Mouse (Mus musculus): Measurements from ENCODE around the gene Insrr. TPM values are rescaled to one million over a fixed set of nuclear protein-coding genes. Genes with fewer than 3 reads are reported as not detected.
"Not testable (repeated sequence)": the region's sequence is repeated elsewhere in the genome, so short reads cannot be mapped to it uniquely, and the experiment has no call there.

Insrr gene
- polyA plus RNA-seq, 1 experiment from 2014 or later, result 0.03 TPM

DNA sequence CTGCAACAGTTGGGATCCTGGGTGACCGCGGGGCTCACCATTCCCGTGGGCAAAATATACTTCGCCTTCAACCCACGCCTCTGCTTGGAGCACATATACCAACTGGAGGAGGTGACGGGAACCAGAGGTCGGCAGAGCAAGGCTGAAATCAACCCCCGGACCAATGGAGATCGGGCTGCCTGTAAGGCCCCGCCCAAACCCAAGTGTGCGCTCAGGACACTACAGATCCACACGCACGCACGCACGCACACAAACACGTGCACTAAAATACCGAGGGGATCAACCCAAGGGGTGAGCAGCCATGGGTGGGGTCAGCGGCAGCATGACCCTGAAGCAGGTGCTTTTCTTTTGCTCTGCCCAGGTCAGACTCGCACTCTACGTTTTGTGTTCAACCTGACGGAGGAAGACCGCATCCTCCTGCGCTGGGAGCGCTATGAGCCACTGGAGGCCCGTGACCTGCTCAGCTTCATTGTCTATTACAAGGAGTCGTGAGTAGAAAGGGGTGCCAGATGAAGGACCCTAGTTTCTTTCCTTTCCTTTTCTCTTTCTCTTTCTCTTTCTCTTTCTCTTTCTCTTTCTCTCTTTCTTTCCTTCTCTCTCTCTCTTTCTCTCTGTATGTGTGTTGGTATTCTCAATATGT is 7.4 kb downstream of the Insrr start:
- peak overlapping the region; percentile 44 for H3K4me2 ChIP-seq
- no peak overlapping the region for H3K27ac ChIP-seq
- no peak for DNase-seq
- H3K27me3 ChIP-seq, result peaks cover 94% of the 10 kb centered on the region
- peak overlapping the region; percentile 17 for H3K4me3 ChIP-seq (replicated peaks)
- no peaks in the 10 kb centered on the region for H3K36me3 ChIP-seq
- H3K4me1 ChIP-seq (replicated peaks), result 0 out of 2 replicates have a peak, but pooled peaks cover 8% of the 10 kb centered on the region
- WGBS (ENCODE audit: insufficient replicate concordance), result 4% methylated on average over 26 of the region's 26 CpGs
- no peak for ATAC-seq (ENCODE audit: low read depth)
- H3K9me3 ChIP-seq (replicated peaks), result no peaks in the 10 kb centered on the region
- no peak overlapping the region for H3K9ac ChIP-seq

DNA sequence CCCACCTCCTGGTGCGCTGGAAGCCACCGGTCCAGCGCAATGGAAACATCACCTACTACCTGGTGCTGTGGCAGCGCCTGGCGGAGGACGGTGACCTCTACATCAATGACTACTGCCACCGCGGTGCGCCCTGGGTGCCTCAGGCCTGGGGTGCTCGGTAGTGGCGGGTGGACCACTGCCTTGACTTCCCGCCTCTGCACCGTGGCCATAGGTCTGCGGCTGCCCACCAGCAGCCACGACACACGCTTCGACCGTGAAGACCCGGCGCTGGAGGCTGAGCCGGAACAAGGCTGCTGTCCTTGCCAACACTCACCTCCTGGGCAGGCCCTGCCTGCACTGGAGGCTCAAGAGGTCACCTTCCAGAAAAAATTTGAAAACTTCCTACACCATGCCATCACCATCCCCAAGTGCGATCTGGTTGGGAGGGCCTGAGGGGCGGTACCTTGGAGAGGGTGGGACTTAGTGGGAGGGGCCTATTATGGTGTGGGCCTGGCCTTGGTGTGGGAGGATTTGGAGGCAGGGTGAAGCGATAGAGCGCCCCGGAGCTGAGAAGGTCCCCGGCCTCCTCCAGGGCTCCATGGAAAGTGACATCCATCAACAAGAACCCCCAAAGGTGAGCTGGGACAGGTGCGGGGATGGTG is 12.7 kb downstream of the Insrr start:
- H3K4me1 ChIP-seq (replicated peaks), result 0 out of 2 replicates have a peak, but pooled peaks cover under 1% of the 10 kb centered on the region
- peaks cover 83% of the 10 kb centered on the region for H3K27me3 ChIP-seq
- ATAC-seq (ENCODE audit: low read depth), result peak; percentile 45
- H3K9ac ChIP-seq, result no peak overlapping the region
- H3K4me3 ChIP-seq (replicated peaks), result no peak overlapping the region; the same call in 1 of the 2 replicates
- peak overlapping the region; percentile 28 for H3K4me2 ChIP-seq
- no peaks in the 10 kb centered on the region for H3K36me3 ChIP-seq
- WGBS (ENCODE audit: insufficient replicate concordance), result 11% methylated on average over 28 of the region's 28 CpGs
- H3K9me3 ChIP-seq (replicated peaks), result no peaks in the 10 kb centered on the region
- no peak overlapping the region for H3K27ac ChIP-seq
- DNase-seq, result no peak

DNA sequence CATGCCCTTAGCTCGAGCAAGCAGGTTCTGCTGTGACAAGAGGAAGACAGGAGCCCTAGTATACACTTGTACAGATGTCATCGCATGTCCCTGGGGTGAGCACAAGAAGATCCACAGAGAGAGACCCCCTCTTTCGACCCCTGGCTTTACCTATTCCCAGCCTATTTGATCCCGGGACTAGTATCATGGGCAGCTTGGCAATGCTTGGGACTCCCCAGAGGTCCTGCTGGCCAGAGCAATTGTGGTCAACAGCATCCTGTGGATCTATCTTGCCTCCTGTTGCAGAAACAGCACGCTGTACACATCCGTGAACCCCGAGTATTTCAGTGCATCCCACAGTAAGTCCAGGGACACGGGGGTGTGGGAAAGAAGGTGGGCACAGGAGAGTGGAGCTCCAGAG is 14.5 kb downstream of the Insrr start:
- Histone ChIP-seq H3K4me1 (replicated peaks) (no peaks in the 10 kb centered on the region), H3K27ac (no peak overlapping the region), H3K4me2 (no peak overlapping the region), H3K36me3 (no peaks in the 10 kb centered on the region), H3K9me3 (replicated peaks) (no peaks in the 10 kb centered on the region), H3K9ac (no peak overlapping the region), H3K4me3 (replicated peaks) (no peak overlapping the region), H3K27me3 (peaks cover 83% of the 10 kb centered on the region)
- WGBS (ENCODE audit: insufficient replicate concordance), result 60% methylated on average over 8 of the region's 8 CpGs
- no peak for ATAC-seq (ENCODE audit: low read depth)
- DNase-seq, result no peak

DNA sequence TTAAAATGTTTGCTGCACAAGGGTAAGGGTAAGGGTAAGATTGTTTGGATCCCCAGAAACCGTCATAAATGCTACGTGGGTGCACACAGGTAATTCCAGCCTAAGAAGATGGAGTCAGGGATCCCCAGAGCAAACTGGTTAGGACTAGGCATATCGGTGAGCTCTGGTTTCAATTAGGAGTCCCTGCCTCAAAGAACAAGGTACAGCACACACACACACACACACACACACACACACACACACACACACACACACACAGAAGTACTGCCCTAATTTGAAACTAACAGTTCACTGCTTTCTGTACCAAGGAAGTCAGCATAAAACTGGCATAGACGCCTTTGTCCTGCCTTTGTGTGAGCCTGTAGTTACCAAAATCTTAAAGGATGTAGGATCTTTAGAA is 15.7 kb downstream of the Insrr start:
- no peak overlapping the region for H3K27ac ChIP-seq
- H3K9me3 ChIP-seq (replicated peaks), result no peaks in the 10 kb centered on the region
- WGBS (ENCODE audit: insufficient replicate concordance), result 61% methylated on average over 4 of the region's 4 CpGs
- DNase-seq, result no peak
- H3K9ac ChIP-seq, result no peak overlapping the region
- no peak for ATAC-seq (ENCODE audit: low read depth)
- H3K4me2 ChIP-seq, result no peak overlapping the region
- H3K27me3 ChIP-seq, result peaks cover 82% of the 10 kb centered on the region
- H3K36me3 ChIP-seq, result no peaks in the 10 kb centered on the region
- H3K4me1 ChIP-seq (replicated peaks), result no peaks in the 10 kb centered on the region
- H3K4me3 ChIP-seq (replicated peaks), result no peak overlapping the region

DNA sequence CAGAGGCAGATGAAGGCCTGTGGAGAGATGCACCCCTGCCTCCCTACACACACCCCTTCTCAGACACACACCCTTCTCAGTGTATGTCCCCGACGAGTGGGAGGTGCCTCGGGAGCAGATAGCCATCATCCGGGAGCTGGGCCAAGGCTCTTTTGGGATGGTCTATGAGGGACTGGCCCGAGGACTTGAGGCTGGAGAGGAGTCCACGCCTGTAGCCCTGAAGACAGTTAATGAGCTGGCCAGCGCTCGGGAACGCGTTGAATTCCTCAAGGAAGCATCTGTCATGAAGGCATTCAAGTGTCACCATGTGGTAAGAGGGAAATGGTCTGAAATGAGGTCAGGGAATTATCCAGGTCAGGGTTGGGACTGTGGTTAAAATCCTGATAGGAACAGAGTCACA is 16.1 kb downstream of the Insrr start:
- Histone ChIP-seq H3K27me3 (peaks cover 84% of the 10 kb centered on the region), H3K9ac (no peak overlapping the region), H3K4me2 (no peak overlapping the region), H3K36me3 (no peaks in the 10 kb centered on the region), H3K9me3 (replicated peaks) (no peaks in the 10 kb centered on the region), H3K4me1 (replicated peaks) (no peaks in the 10 kb centered on the region), H3K4me3 (replicated peaks) (no peak overlapping the region), H3K27ac (no peak overlapping the region)
- DNase-seq, result no peak
- no peak for ATAC-seq (ENCODE audit: low read depth)
- WGBS (ENCODE audit: insufficient replicate concordance), result 39% methylated on average over 10 of the region's 10 CpGs

DNA sequence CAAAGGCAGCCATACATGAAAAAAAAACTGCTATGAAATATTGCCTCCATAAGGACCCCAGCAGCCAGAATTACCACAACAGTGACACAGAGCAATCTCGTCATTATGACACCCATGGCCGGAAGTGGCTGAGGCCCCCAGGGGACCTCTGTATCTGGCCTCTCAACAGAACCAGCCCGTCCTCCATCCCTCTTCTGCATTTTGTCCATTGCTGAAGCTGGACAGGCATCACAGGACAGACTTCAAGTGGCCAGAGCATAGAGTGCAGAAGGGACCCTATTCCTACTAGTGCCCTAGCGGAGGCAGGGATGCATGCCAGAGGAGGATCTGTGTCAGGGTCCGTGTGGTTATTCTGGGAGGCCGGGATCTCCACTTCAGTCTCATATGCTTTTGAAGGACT is 19.4 kb downstream of the Insrr start:
- Histone ChIP-seq H3K36me3 (no peaks in the 10 kb centered on the region), H3K27ac (no peak overlapping the region), H3K4me3 (replicated peaks) (no peak overlapping the region), H3K27me3 (peaks cover 70% of the 10 kb centered on the region), H3K9me3 (replicated peaks) (no peaks in the 10 kb centered on the region), H3K4me2 (no peak overlapping the region), H3K4me1 (replicated peaks) (no peaks in the 10 kb centered on the region), H3K9ac (no peak overlapping the region)
- WGBS (ENCODE audit: insufficient replicate concordance), result 35% methylated on average over 6 of the region's 6 CpGs
- ATAC-seq (ENCODE audit: low read depth) (no peak), DNase-seq (no peak)

DNA sequence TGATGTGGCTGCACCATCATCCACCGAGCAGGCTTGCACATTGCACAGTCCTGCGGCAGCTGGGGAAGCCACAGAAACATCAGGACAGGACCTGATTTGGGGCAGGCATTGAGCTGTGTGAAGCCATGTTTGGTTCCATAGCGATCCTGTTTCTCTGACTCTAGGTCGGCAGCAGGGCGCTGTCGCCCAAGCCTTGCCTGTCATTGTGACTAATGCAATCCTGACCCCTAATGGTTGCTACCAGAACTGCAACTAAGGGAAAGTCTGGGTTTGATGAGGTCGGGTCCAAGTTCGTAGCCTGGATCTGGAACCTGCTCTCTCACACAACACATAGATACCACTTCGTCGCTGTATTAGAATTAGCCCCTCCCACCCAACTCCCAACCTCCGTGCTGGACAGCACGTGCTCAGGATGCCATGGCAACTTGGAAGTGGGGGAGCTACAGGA is 19.9 kb downstream of the Insrr start:
- H3K36me3 ChIP-seq, result no peaks in the 10 kb centered on the region
- H3K9me3 ChIP-seq (replicated peaks), result no peaks in the 10 kb centered on the region
- no peak overlapping the region for H3K9ac ChIP-seq
- no peak overlapping the region for H3K27ac ChIP-seq
- H3K4me1 ChIP-seq (replicated peaks), result no peaks in the 10 kb centered on the region
- WGBS (ENCODE audit: insufficient replicate concordance), result 5% methylated on average over 12 of the region's 12 CpGs
- no peak overlapping the region for H3K4me2 ChIP-seq
- ATAC-seq (ENCODE audit: low read depth), result no peak
- peak; percentile 38 for DNase-seq
- H3K27me3 ChIP-seq, result peaks cover 65% of the 10 kb centered on the region
- H3K4me3 ChIP-seq (replicated peaks), result no peak overlapping the region

DNA sequence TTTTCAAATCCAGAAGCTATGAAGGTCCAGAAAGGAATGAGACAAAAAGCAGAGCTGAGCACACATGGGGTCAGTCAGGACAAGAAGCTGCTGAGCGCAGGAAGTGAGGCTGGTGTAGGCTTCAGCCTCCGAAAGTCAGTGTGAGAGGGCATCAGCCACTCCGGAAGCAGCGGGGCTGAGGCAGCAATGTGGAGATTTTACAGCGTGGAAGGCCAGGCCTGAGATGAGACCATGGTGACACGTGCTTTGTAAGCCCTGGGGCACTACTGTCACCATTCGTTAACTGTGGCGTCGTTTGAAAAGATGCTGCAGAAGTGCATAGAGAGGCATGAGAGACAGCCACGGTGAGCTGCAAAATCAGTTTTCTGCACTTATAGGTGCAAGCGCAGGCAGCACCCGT is 21.5 kb downstream of the Insrr start:
- WGBS (ENCODE audit: insufficient replicate concordance), result 64% methylated on average over 12 of the region's 12 CpGs
- no peak for DNase-seq
- peaks cover 51% of the 10 kb centered on the region for H3K27me3 ChIP-seq

DNA sequence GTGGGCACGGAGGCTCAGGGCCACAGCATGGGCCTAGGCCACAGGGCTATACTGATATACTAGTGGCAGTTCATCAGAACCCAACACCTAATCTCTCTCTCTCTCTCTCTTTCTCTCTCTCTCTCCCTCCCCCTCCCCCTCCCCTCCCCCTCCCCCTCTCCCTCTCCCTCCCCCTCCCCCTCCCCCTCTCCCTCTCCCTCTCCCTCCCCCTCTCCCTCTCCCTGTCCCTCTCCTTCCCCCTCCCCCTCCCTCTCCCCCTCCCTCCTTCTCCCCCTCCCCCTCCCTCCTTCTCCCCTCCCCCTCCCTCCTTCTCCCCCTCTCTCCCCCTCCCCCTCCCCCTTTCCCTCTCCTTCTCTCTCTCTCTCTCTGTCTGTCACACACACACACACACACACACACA is 27.5 kb downstream of the Insrr start, which contains the start of gene Pear1:
Gene Pear1, minus strand, starts transcription at position 101 of the 400 bp plus-strand sequence.
- H3K36me3 ChIP-seq; ATAC-seq (ENCODE audit: low read depth); H3K4me2 ChIP-seq; DNase-seq; H3K9me3 ChIP-seq (replicated peaks); H3K27me3 ChIP-seq; H3K27ac ChIP-seq; H3K9ac ChIP-seq; H3K4me3 ChIP-seq (replicated peaks); H3K4me1 ChIP-seq (replicated peaks): not testable (repeated sequence)
- WGBS (ENCODE audit: insufficient replicate concordance), result 76% methylated on average over 1 of the region's 1 CpGs

More for the DNA sequence above, 21.5 kb downstream of the Insrr start:
- H3K4me1 ChIP-seq (replicated peaks), result no peaks in the 10 kb centered on the region
- no peak overlapping the region for H3K27ac ChIP-seq
- H3K9ac ChIP-seq, result no peak overlapping the region
- H3K4me3 ChIP-seq (replicated peaks), result no peak overlapping the region
- no peaks in the 10 kb centered on the region for H3K36me3 ChIP-seq
- no peak overlapping the region for H3K4me2 ChIP-seq
- no peak for ATAC-seq (ENCODE audit: low read depth)
- H3K9me3 ChIP-seq (replicated peaks), result no peaks in the 10 kb centered on the region

DNA sequence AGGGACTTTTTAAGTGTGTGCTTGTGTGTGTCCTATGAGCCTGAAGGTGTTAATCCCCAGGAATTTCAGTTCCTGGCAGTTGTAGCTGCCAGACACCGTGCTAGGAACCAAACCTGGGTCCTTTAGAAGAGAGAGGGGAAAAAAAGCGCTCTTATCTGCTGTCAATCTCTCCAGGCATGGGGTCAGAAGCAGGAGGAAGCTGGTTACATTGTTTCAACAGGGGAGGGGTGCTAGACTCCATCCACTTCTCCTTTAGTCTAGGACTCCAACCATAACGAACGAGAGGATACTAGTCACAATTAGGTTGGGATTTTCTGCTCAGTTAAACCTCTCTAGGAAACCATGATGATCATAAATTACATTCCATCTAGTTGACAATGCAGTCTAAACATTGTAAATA is 31.7 kb downstream of the Insrr start:
- no peak overlapping the region for H3K9ac ChIP-seq
- no peaks in the 10 kb centered on the region for H3K4me1 ChIP-seq (replicated peaks)
- 11% methylated on average over 4 of the region's 4 CpGs for whole genome bisulfite sequencing (ENCODE audit: insufficient replicate concordance)
- no peak for DNase-seq
- no peak for ATAC-seq (ENCODE audit: low read depth)
- no peak overlapping the region for H3K4me3 ChIP-seq (replicated peaks)
- no peaks in the 10 kb centered on the region for H3K9me3 ChIP-seq (replicated peaks)
- H3K27ac ChIP-seq, result no peak overlapping the region
- no peak overlapping the region for H3K4me2 ChIP-seq
- no peaks in the 10 kb centered on the region for H3K27me3 ChIP-seq
- H3K36me3 ChIP-seq, result no peaks in the 10 kb centered on the region

DNA sequence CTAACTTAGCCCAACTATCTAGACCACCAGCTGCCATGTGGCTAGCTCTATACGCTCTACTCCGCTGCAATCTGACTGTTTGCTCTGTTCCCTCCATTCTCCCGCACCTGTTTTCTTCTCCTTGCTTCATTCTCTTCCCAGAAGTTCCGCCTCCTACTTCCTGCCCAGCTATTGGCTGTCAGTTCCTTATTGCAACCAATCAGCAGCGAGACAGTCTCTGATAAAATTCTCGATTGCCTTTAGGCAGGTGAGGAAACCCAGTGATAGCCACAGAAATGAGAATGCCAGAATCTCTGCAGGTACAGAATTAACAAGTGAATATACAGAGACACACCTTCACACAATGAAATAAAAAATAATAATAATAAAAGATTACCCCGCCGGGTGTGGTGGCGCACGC is 32.3 kb downstream of the Insrr start:
- no peak overlapping the region for H3K9ac ChIP-seq
- 38% methylated on average over 10 of the region's 10 CpGs for WGBS (ENCODE audit: insufficient replicate concordance)
- no peaks in the 10 kb centered on the region for H3K9me3 ChIP-seq (replicated peaks)
- no peak overlapping the region for H3K4me3 ChIP-seq (replicated peaks)
- H3K4me1 ChIP-seq (replicated peaks), result no peaks in the 10 kb centered on the region
- no peak for ATAC-seq (ENCODE audit: low read depth)
- no peak for DNase-seq
- no peaks in the 10 kb centered on the region for H3K36me3 ChIP-seq
- no peak overlapping the region for H3K27ac ChIP-seq
- H3K27me3 ChIP-seq, result no peaks in the 10 kb centered on the region
- no peak overlapping the region for H3K4me2 ChIP-seq
